Mouse (Mus musculus) neural tube, embryonic 15.5 days (tissue): ENCODE measurements at regions not wholly inside any gene's neighbourhood (a gene's known extent, or its start where the extent isn't known, plus 50 kb on each side); places are given as distances from the start of the nearest gene placed in this dataset.
"Not testable (repeated sequence)": the region's sequence is repeated elsewhere in the genome, so short reads cannot be mapped to it uniquely, and the experiment has no call there.

Source experiments
- ATAC-seq: fragments of 200-750 bp; cut with Nextera tagmentation; 2 replicates; pipeline ENCODE4 v1.8.0; 2017; ENCODE audit warnings: mild to moderate bottlenecking, moderate TSS enrichment, moderate library complexity; ENCODE audit not compliant: low FRiP score
- H3K27ac ChIP-seq: fragments of 300-500 bp; sonication (generic); replicated peaks from 2 replicates; pipeline ENCODE4 v1.5.1; 2015; ENCODE audit warnings: mild to moderate bottlenecking, inconsistent platforms
- H3K27me3 ChIP-seq: fragments of 300-500 bp; sonication (generic); replicated peaks from 2 replicates; pipeline ENCODE4 v1.6.1; 2015; ENCODE audit warnings: inconsistent platforms
- H3K36me3 ChIP-seq: fragments of 300-500 bp; sonication (generic); 2 replicates; pipeline ENCODE4 v1.6.1; 2015; ENCODE audit warnings: inconsistent platforms
- H3K4me1 ChIP-seq: fragments of 300-500 bp; sonication (generic); 2 replicates; pipeline ENCODE4 v1.6.1; 2015; ENCODE audit warnings: inconsistent platforms
- H3K4me2 ChIP-seq: fragments of 300-500 bp; sonication (generic); 2 replicates; pipeline ENCODE4 v1.6.1; 2015; ENCODE audit warnings: inconsistent platforms, mild to moderate bottlenecking, moderate library complexity
- H3K4me3 ChIP-seq: fragments of 300-500 bp; sonication (generic); replicated peaks from 2 replicates; pipeline ENCODE4 v1.5.1; 2015; ENCODE audit warnings: mild to moderate bottlenecking, inconsistent platforms
- H3K9ac ChIP-seq: fragments of 300-500 bp; sonication (generic); replicated peaks from 2 replicates; pipeline ENCODE4 v1.6.1; 2015; ENCODE audit warnings: mild to moderate bottlenecking, inconsistent platforms
- H3K9me3 ChIP-seq: fragments of 300-500 bp; sonication (generic); replicated peaks from 2 replicates; pipeline ENCODE4 v1.6.1; 2016; ENCODE audit warnings: inconsistent platforms
- WGBS: fragments of 180-500 bp; shearing (Covaris S2); methylation state at CpG from one replicate; pipeline ENCODE4 v1.1.7; 2015; ENCODE audit warnings: mixed read lengths; 5-methylcytosine and 5-hydroxymethylcytosine counted together

DNA sequence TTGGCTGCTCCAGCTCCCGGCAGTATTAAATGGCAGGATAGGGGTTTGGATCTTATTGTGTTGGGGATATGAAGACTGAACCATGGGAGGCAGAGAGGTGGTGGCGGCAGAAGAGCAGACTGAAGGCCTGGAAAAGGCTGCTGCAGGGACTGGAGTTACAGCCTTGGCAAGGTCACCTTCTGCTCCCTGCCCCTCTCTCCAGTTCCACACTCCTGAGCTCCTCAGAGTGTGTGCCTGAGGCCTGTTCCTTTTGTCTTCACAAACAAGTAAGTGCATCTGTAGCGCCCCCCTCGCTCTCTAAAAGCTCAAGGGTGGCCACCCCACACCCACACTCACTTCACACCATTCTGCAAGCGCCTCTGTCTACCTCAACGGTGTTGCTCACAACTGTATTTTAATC is 113.0 kb downstream of the Fam43a start:
- Histone ChIP-seq H3K36me3 (no peaks in the 10 kb centered on the region), H3K4me1 (peaks cover 13% of the 10 kb centered on the region), H3K4me2 (no peak overlapping the region), H3K9ac (no peak overlapping the region), H3K4me3 (no peak overlapping the region), H3K9me3 (no peaks in the 10 kb centered on the region), H3K27me3 (no peaks in the 10 kb centered on the region), H3K27ac (no peak overlapping the region)
- 86% methylated on average over 6 of the region's 6 CpGs for WGBS
- ATAC-seq, result no peak

DNA sequence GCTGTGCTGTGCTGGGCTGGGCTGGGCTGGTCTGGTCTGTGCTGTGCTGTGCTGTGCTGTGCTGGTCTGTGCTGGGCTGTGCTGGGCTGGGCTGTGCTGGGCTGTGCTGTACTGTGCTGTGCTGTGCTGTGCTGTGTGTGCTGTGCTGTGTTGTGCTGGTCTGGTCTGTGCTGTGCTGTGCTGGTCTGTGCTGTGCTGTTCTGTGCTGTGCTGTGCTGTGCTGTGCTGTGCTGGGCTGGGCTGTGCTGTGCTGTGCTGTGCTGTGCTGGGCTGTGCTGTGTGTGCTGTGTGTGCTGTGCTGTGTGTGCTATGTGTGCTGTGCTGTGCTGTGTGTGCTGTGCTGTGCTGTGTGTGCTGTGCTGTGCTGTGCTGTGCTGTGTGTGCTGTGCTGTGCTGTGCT is 118.1 kb downstream of the Fam43a start:
- H3K27ac ChIP-seq, ATAC-seq, H3K9ac ChIP-seq, H3K36me3 ChIP-seq, H3K4me3 ChIP-seq, H3K4me2 ChIP-seq, H3K27me3 ChIP-seq, H3K9me3 ChIP-seq: not testable (repeated sequence)
- H3K4me1 ChIP-seq, result peaks cover 16% of the 10 kb centered on the region; the same call in 1 of the 2 replicates

DNA sequence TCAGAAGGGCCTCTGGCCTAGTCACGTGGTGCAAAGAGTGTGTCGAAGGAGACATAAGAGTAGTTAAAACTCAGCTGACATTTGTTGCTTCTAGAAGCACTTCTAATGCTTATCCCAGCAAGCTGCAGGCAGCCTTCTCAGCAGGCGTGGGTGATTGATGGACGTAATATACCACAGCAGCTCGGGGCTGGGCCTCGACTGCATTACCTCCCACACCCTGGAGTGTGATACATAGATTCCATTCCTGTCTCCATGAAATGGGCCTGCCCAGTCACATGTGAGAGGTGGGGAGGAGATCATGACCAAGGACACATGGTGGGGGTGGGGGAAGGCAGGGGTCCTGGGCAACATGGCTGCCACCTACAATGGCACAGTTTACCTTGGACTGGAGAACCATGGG is 121.3 kb downstream of the Fam43a start:
- Histone ChIP-seq H3K4me2 (no peak overlapping the region), H3K4me1 (peaks cover 16% of the 10 kb centered on the region; the same call in 1 of the 2 replicates), H3K4me3 (no peak overlapping the region), H3K9ac (no peak overlapping the region), H3K27me3 (no peaks in the 10 kb centered on the region), H3K27ac (no peak overlapping the region), H3K9me3 (no peaks in the 10 kb centered on the region), H3K36me3 (no peaks in the 10 kb centered on the region)
- 29% methylated on average over 6 of the region's 6 CpGs for WGBS
- peak; percentile 75 for ATAC-seq

DNA sequence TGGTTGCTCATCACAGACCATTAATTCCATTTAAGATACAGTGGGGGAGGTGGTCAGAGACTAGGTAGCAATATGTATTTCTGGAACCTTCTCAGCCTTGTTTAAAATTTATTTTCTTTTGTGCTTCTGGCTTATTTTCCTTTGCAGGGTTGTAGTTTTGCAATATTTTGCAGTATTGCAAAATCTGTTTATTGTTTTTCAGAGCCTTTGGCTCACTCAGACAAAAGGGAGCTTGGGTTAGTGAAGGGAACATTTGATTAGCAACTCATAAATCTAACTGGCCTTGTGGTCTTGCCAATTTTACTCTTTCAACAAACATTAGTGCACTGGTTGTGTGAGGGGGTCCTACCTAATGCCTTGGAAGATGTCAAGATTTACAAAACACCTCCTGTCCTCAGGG is 121.7 kb downstream of the Fam43a start:
- H3K27ac ChIP-seq, result no peak overlapping the region
- no peak overlapping the region for H3K4me3 ChIP-seq
- H3K4me1 ChIP-seq, result peaks cover 16% of the 10 kb centered on the region; the same call in 1 of the 2 replicates
- no peak overlapping the region for H3K9ac ChIP-seq
- no peaks in the 10 kb centered on the region for H3K27me3 ChIP-seq
- H3K9me3 ChIP-seq, result 0 out of 2 replicates have a peak, but pooled peaks cover under 1% of the 10 kb centered on the region
- H3K36me3 ChIP-seq, result no peaks in the 10 kb centered on the region
- H3K4me2 ChIP-seq, result no peak overlapping the region
- ATAC-seq, result no peak

DNA sequence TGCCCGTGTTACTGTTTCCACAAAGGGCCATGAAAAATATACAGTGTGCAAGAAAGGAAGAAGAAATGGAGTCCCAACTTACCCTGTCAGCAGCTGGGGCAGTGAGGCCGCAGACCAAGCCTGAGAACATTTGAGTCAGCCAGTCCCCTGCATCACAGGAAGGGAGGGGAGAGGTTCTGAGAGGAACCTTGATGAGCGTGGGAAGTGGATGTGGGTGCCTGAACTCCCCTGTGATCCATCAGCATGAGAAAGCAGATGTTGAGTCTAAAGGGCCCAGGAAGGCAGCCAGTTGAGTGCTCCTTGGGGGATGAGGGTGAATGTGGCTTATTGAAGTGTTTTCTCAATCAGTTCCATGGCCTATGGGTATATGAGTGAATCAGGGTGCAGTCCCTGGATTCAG is 122.8 kb downstream of the Fam43a start:
- Histone ChIP-seq H3K9me3 (0 out of 2 replicates have a peak, but pooled peaks cover 3% of the 10 kb centered on the region), H3K27me3 (no peaks in the 10 kb centered on the region), H3K36me3 (no peaks in the 10 kb centered on the region), H3K4me1 (peaks cover 13% of the 10 kb centered on the region; the same call in 1 of the 2 replicates), H3K27ac (no peak overlapping the region), H3K4me2 (no peak overlapping the region), H3K4me3 (no peak overlapping the region), H3K9ac (no peak overlapping the region)
- WGBS, result 85% methylated on average over 3 of the region's 3 CpGs
- no peak for ATAC-seq

DNA sequence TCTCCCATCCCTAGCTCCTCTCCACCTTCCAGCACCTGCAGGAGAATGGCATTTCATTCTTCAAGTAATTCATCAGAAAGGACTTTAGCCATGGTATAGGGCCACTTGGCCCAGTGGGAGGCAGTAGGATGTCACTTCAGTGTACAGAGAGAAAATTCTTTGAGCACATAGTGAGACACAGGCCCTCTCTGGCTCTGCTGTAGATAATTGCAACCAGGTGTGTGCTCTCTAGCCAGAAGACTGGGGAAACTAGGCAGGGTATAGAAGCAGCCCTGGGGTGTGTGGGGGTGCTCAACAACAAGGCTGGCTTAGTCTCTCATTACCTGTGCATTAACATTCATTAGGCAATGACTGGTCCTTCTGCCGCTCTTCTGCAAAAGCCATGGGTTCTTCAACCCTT is 125.1 kb downstream of the Fam43a start:
- no peak for ATAC-seq
- no peak overlapping the region for H3K27ac ChIP-seq
- peaks cover 11% of the 10 kb centered on the region; the same call in 1 of the 2 replicates for H3K4me1 ChIP-seq
- 90% methylated on average over 1 of the region's 1 CpGs for WGBS
- H3K36me3 ChIP-seq, result no peaks in the 10 kb centered on the region
- no peak overlapping the region for H3K4me2 ChIP-seq
- H3K9ac ChIP-seq, result no peak overlapping the region
- 0 out of 2 replicates have a peak, but pooled peaks cover 3% of the 10 kb centered on the region for H3K9me3 ChIP-seq
- H3K4me3 ChIP-seq, result no peak overlapping the region
- H3K27me3 ChIP-seq, result no peaks in the 10 kb centered on the region

DNA sequence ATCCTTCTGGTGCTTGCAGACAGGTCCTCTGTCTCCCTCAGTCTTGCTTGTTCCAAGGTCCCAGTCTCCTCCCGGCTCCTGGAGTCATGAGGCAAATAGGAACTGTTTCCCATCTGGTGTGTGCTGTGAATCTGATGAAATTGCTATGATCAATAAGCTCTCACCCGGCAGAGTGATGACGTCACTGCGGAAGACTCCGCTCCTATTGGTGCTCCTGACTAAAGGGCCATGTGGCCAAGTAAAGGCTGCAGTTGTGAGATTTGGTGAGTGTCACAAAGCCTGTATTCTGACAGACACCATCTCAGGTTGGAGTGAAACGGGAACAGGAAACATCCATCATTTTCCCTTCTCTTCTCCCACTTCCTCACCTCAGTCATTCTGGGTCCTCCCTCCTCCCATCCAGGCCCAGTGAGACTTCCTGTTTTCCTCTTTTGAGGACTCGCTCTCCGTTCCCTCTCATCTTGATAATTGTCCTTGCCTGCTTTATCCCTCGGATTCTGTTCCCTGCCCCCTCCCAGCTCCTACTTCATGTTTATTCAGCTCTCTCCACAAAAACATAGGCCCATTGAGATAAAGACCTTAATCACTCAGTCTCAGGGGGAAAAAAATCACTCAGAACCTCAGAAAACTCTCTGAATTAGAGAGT is 133.4 kb downstream of the Fam43a start:
- WGBS, result 64% methylated on average over 9 of the region's 9 CpGs
- no peak overlapping the region for H3K9ac ChIP-seq
- H3K9me3 ChIP-seq, result no peaks in the 10 kb centered on the region
- H3K27ac ChIP-seq, result no peak overlapping the region
- no peak overlapping the region for H3K4me2 ChIP-seq
- no peak overlapping the region for H3K4me3 ChIP-seq
- no peaks in the 10 kb centered on the region for H3K36me3 ChIP-seq
- no peak for ATAC-seq
- H3K4me1 ChIP-seq, result peaks cover 16% of the 10 kb centered on the region
- H3K27me3 ChIP-seq, result no peaks in the 10 kb centered on the region

DNA sequence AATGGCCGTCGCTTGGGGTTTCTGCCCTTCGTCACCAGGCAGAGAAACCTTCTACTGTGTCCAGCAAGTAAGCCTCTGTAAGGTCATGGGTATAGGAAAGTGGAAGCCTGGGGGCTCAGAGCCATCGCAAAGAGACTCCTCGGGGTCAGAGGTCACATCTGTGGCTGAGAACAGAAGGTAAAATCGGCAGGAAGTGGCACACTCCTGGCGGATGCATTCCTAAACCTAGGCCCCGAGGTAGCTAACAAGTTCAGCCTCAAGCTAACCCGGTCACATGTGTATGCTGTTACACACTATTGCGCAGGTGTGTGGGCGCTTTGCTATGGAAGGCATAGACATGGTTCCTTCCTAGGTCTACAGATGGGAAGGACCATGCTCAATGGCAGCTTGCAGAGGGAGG is 134.0 kb downstream of the Fam43a start:
- WGBS, result 79% methylated on average over 11 of the region's 11 CpGs
- no peaks in the 10 kb centered on the region for H3K36me3 ChIP-seq
- H3K4me1 ChIP-seq, result peaks cover 16% of the 10 kb centered on the region
- no peak overlapping the region for H3K9ac ChIP-seq
- no peaks in the 10 kb centered on the region for H3K27me3 ChIP-seq
- no peak for ATAC-seq
- no peak overlapping the region for H3K4me2 ChIP-seq
- no peak overlapping the region for H3K4me3 ChIP-seq
- H3K27ac ChIP-seq, result no peak overlapping the region
- H3K9me3 ChIP-seq, result no peaks in the 10 kb centered on the region

DNA sequence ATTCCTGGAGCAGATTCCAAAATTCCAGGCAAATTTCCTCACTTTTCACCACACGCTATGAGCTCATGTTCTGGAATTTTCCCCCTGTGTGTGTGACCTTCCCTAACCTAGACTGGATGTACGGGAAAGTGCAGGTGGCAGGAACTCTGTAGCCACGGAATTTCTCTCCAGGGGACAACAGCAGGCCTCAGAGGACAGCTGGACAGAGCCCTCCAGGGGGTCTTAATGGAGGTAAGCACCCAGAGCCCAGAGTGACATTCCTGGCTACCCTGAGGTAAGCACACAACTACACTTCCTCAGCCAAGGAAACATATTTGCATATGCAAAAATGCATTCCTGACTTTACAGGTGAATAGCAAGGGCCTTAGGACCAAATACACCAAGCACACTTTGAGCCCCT is 135.8 kb downstream of the Fam43a start:
- H3K4me2 ChIP-seq, result no peak overlapping the region
- no peak overlapping the region for H3K27ac ChIP-seq
- no peak for ATAC-seq
- H3K9ac ChIP-seq, result no peak overlapping the region
- no peaks in the 10 kb centered on the region for H3K9me3 ChIP-seq
- H3K36me3 ChIP-seq, result no peaks in the 10 kb centered on the region
- no peak overlapping the region for H3K4me3 ChIP-seq
- 54% methylated on average over 3 of the region's 3 CpGs for WGBS
- H3K4me1 ChIP-seq, result peaks cover 16% of the 10 kb centered on the region
- H3K27me3 ChIP-seq, result no peaks in the 10 kb centered on the region

DNA sequence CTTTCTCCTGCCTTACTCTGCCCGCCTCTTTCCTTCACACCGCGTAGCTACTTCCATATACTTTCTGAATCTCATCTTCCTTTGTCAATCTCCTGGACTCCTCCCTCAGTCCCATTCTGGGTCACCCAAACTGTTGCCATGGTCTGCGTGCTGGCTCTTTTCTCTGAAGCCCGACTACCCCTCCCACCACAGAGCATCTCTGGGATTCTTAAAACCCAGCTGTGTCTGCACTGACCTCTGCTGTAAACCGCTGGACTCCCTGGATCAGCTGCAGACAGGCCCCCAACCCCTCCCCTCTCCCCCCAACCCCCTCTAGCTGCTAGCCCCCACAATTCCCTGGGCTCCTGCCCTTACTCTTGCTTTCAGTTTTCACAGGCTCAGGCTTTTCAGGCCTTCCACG is 136.4 kb downstream of the Fam43a start:
- H3K4me3 ChIP-seq, result no peak overlapping the region
- 36% methylated on average over 7 of the region's 7 CpGs for WGBS
- H3K9me3 ChIP-seq, result no peaks in the 10 kb centered on the region
- ATAC-seq, result no peak
- H3K4me1 ChIP-seq, result peaks cover 16% of the 10 kb centered on the region
- H3K27ac ChIP-seq, result no peak overlapping the region
- H3K36me3 ChIP-seq, result no peaks in the 10 kb centered on the region
- no peak overlapping the region for H3K4me2 ChIP-seq
- H3K27me3 ChIP-seq, result no peaks in the 10 kb centered on the region
- no peak overlapping the region for H3K9ac ChIP-seq

DNA sequence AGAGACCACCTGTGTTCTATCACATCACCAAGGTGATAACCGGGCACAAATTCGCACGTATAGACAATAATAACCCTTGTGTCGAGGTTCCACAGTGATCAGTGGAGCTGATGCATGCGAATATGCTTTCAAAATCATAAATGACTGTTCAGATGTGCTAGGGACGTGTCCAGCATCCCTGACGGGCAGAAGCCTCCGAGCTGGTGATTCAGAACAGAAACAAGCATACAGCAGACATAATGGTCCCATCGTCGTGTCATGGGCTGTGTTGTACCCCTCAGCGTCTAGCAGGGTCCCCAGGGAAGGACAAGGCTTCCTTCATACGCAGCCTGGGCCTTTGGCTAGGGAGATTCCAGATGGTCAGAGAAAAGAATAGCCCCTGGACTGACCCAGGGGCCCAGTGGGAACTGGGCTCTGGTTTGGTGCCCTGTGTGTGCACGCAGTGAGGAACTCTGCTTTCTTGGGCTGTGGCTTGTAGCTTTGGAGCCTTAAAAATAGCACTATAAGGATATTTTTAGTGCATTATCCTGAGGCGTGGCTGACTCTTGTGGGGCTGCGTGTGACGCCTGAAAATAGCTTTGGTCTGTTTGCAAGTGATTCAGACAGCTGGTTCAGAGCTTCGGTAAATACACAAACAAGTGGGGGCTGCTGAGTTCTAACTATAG is 137.3 kb downstream of the Fam43a start:
- Histone ChIP-seq H3K36me3 (no peaks in the 10 kb centered on the region), H3K27me3 (no peaks in the 10 kb centered on the region), H3K9me3 (no peaks in the 10 kb centered on the region), H3K9ac (no peak overlapping the region), H3K4me3 (no peak overlapping the region), H3K4me1 (peaks cover 16% of the 10 kb centered on the region), H3K27ac (peak overlapping the region; percentile 41; the same call in 1 of the 2 replicates), H3K4me2 (no peak overlapping the region)
- no peak for ATAC-seq
- 67% methylated on average over 17 of the region's 17 CpGs for WGBS

DNA sequence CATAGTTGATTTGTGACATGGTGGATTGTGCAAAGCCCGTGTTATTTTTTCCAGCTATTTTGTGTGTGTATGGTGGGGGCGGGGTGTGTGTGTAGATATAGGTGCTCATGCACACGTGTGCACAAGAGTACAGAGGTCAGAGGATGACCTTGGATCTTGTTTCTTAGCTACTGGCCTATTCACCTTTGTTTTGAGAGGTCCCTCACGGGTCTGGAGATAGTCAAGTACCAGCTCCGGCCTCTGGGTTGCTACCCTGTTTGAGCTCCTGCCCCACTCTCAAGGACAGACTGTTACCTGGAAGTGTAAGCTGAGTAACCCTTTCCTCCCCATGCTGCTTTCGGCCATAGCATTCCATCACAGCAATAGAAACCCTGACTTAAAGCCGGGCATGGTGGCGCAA is 138.0 kb downstream of the Fam43a start:
- no peak overlapping the region for H3K4me3 ChIP-seq
- no peaks in the 10 kb centered on the region for H3K9me3 ChIP-seq
- peaks cover 16% of the 10 kb centered on the region for H3K4me1 ChIP-seq
- WGBS, result 94% methylated on average over 8 of the region's 8 CpGs
- no peak for ATAC-seq
- no peaks in the 10 kb centered on the region for H3K27me3 ChIP-seq
- no peak overlapping the region for H3K9ac ChIP-seq
- H3K36me3 ChIP-seq, result no peaks in the 10 kb centered on the region
- H3K27ac ChIP-seq, result no peak overlapping the region
- no peak overlapping the region for H3K4me2 ChIP-seq
